Mouse (Mus musculus): ENCODE measurements around the gene Sept12.

Sept12 gene

GRCm38 (mm10) chr16:4937351-4938190, 60.1 kb downstream of the Sept12 start:
- no peak for DNase-seq (ENCODE audit: low spot score)

Measured in testis, postnatal 14 days (tissue).